Mouse (Mus musculus) R1 (cell line): ENCODE results near the gene Cep83.
"Not testable (repeated sequence)": the region's sequence is repeated elsewhere in the genome, so short reads cannot be mapped to it uniquely, and the experiment has no call there.

ENCODE experiments used
- DNase-seq: peaks from one replicate; pipeline ENCODE4 v3.0.0-alpha.2; 2018; ENCODE audit warnings: low read depth, low spot score

The Cep83 gene

DNA sequence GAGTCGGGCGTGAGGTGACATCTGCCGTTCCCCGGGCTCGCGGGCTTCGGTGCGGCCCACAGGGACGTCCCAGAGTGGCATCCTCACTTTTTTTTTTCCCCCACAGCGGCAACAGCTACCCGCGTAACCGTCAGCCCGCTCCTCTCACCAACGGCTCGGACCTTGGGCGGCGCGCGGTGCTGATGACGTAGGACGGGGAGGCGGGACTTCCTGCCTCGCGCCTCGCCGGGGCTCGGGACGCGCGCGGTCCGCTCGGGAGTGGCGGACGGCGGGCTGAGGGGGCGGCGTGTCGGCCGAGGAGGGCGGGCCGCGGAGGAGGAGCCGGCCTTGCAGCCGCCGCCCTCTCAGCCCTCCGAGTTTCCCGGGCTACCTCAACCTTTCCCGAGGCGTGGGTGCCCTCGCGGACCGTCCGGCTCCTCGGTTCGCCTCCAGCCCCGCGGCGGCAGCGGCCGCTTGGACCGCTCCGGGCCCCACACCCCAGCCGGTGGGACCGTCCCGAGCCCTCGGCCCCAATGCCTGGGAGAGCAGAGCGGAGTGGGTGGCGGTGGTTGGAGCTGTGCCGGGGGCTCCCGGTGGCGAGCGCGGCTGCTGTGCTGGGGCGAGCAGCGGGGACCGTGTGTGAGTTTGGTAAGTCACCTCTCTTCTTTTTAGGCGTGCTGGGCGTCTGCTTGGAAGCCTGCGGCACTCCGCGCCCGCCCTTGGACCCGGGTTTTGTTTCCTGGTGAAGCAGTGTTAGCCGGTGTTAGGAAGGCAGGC lies at the start of gene Cep83:
Gene Cep83 (plus strand): TSS at position 235 of the 756 bp plus-strand sequence.
- peak; percentile 87 for DNase-seq

GRCm38 (mm10) chr10:94639281-94639680 lies 49.2 kb upstream of the Cep83 start:
- DNase-seq, result no peak

DNA sequence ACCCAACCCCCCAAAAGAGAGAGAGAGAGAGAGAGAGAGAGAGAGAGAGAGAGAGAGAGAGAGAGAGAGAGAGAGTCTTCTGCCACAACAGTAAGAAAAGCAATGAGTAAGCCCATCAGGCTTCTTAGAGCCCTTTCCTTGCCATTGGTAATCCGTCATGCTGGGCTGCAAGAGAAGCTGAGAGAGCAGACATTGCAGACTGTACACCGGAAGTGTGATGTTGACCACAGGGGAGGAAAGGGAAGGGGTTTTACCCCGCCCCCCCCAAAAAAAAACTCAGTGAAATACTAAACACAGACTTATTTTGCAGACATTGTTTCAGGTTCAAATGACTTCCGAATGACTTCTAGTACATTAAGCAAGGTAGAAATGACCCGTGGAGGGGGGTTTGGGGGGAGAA lies 48.4 kb upstream of the Cep83 start:
- no peak for DNase-seq

GRCm38 (mm10) chr10:94664036-94664435 lies 24.4 kb upstream of the Cep83 start:
- DNase-seq, result no peak

DNA sequence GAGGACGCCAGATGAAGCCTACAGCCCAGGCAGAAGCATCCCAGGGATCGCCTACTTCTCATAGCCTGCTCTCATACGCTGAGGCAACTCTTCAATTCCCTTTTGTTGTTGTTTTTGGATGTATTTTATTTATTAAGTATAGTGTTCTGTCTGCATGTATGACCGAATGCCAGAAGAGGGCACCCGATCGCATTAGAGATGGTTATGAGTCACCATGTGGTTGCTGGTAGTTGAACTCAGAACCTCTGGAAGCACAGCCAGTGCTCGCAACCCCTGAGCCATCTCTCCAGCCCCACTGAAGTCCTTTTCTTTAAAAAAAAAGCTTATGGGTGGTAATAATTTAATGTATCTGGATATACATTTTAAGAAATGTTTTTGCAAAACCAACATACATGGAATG lies 24.0 kb upstream of the Cep83 start:
- no peak for DNase-seq

GRCm38 (mm10) chr10:94668147-94668546 lies 20.3 kb upstream of the Cep83 start:
- DNase-seq, result no peak

- DNase-seq, result no peak
These were observed 544 bp upstream of the Cep83 start for GRCm38 (mm10) chr10:94687801-94688419.

DNA sequence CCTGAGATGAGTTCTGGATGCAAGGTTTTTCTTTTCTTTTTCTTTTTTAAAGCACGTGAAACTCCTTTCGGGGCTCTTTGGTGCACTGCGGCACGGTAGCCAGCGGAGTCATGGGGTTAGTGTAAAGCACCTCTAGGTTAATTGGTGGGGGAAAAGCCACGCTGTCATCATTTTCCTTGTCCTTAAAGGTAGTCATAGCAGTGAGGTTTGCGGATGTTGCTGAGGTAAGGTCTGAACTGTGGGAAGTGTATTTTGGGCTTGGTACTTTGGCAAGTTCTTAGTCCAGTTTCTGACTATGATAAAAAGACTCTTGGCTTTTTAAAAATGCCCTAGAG lies 689 bp downstream of the Cep83 start:
- DNase-seq, result no peak

GRCm38 (mm10) chr10:94690376-94690775 lies 1.9 kb downstream of the Cep83 start:
- DNase-seq, result peak; percentile 10

DNA sequence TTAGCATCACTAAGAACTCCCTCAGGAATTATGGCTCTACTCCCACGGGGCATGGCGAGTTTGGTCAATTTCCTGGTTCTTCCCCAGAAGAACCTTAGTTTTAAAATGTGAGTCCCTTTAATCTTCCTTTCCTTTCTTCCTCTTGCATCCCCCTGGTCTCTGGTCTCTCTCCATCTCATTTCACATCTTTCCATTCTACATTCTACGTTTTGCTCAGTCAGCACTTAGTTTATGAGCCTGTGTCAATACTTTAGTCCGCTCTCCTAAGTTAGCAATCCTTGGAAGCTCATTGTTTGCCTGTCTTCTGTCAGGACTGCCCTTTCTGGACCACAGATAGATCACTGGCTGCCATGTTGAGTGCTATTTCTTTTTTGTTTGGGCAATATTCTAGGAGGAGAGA lies 3.7 kb downstream of the Cep83 start:
- no peak for DNase-seq

GRCm38 (mm10) chr10:94705643-94706258 lies 17.3 kb downstream of the Cep83 start:
- no peak for DNase-seq

GRCm38 (mm10) chr10:94706695-94707094 lies 18.2 kb downstream of the Cep83 start:
- DNase-seq, result peak; percentile 54

DNA sequence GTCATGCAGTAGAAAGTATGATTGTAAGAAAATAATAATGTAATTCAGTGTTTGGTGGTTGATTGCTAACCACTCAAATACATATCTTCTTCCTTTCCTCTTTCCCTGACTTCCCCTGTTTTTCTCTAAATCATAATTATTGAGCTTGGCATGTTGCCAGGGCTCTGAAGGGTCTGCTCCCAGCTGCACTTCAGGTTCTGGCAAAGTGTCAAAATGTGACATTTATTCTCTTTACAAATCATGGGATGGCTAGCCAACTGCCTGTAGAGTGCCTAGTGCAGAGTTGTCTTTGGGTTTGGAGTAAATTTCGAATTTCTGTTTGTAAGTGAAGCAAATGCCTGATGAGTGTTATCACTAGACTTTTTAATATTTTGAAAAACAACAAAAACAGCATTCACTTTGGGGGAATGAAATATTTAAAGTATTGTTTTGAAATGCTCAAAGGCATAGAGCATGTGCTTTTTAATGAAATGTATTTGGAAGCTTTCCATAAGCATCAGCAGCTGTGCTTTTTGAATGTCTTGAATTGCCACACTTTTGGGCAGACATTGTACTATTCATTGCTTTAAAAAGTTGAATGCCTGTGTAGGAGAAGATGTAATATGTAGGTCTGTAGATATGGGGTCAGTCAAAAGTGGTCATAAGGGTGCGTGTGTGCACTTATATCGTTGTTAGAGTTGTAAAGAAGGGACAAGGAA lies 21.3 kb downstream of the Cep83 start:
- DNase-seq, result no peak

GRCm38 (mm10) chr10:94710320-94710695 lies 21.9 kb downstream of the Cep83 start:
- DNase-seq, result peak; percentile 12

GRCm38 (mm10) chr10:94720300-94720699 lies 31.8 kb downstream of the Cep83 start:
- no peak for DNase-seq

DNA sequence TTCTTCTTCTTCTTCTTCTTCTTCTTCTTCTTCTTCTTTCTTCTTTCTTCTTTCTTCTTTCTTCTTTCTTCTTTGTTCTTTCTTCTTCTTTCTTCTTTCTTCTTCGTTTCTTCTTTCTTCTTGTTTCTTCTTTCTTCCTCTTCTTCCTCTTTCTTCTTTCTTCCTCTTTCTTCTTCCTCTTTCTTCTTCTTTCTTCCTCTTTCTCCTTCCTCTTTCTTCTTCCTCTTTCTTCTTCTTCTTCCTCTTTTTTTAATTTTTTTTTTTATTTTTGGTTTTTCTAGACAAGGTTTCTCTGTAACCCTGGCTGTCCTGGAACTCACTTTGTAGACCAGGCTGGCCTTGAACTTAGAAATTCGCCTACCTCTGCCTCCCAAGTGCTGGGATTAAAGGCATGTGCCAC lies 39.6 kb downstream of the Cep83 start:
- not testable (repeated sequence) for DNase-seq

- no peak for DNase-seq
These were observed 42.0 kb downstream of the Cep83 start for GRCm38 (mm10) chr10:94730445-94730844.

GRCm38 (mm10) chr10:94734829-94735228 lies 46.4 kb downstream of the Cep83 start:
- DNase-seq, result no peak

- no peak for DNase-seq
These were observed 51.8 kb downstream of the Cep83 start for GRCm38 (mm10) chr10:94740221-94740620.

- DNase-seq, result no peak
These were observed 53.0 kb downstream of the Cep83 start for GRCm38 (mm10) chr10:94741459-94741858.

GRCm38 (mm10) chr10:94747011-94747410 lies 58.6 kb downstream of the Cep83 start:
- no peak for DNase-seq

DNA sequence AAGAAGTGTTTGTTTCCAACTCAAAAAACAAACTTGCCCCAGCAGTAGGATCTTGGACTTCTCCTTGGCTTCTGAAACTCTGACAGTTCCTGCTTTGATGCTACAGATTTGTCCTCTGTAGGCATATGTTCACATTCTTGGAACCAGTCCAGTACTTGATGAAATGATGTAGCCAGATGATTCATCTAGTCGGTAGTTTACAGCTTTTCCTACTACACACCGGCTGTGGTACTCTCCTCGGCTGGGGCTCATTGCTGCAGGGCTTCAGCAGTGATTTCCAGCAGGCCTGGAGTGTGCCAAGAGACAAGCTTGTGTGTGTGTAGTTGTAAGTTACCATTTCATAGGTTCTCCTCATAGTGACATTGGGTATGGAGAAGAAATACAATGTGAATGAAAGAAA lies 83.0 kb downstream of the Cep83 start:
- DNase-seq, result no peak
